Mouse (Mus musculus): ENCODE results near the gene Selenov. TPM values are rescaled to one million over a fixed set of nuclear protein-coding genes. Genes with fewer than 3 reads are reported as not detected.
A peak's percentile ranks its signal among the peaks of the same experiment; 100 is the strongest.

Selenov gene
- polyA plus RNA-seq, 1 experiment from 2014 or later, result not detected

DNA sequence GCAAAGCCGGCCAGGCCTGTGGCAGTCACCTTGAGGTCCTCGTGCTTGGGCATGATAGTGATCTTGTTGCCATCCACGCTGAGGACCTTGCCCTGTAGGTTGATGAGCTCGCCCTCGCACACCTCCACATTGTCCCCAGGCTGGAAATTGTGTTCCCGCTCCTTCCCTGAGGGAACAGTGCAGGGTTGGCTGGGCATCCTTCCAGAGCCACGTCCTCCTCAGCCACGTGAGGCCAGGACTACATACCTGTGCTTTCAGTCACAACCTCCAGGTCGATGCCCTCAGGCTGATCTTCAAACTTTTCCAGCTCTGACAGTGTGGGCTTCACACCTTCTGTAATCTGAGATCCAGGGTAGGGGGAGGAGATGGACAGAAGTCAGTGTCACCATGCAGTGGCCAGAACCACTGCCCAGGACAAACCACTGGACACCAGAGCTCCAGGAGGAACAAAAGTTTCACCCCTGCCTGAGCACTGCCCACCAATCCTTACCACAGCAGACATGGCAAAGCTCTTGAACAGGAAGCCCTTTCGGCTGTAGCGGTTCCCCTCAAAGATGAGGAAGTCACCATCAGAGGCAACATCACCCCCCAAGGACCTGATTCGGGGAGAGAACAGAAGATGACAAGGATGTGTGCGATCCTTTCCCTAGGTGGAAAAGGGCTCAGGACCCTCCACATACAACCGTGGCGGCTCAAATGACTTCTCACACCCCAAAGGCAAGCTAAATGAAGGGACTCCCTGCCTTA is 31.2 kb upstream of the Selenov start:
- H3K36me3 ChIP-seq (ENCODE audit: control insufficient read depth, insufficient read depth), result peaks cover 82% of the 10 kb centered on the region
- H3K4me1 ChIP-seq (ENCODE audit: control insufficient read depth, insufficient read depth, low read length), result no peaks in the 10 kb centered on the region
- no peak overlapping the region for H3K4me3 ChIP-seq (ENCODE audit: low read length)
- H3K9me3 ChIP-seq (replicated peaks; ENCODE audit: control insufficient read depth, low read length), result no peaks in the 10 kb centered on the region
- no peak overlapping the region for H3K9ac ChIP-seq (ENCODE audit: low read length)
- no peak overlapping the region for H3K4me2 ChIP-seq (ENCODE audit: low read depth, low read length)
- ATAC-seq (replicated peaks; ENCODE audit: extremely low read depth, insufficient read depth, low FRiP score), result no peak
- no peaks in the 10 kb centered on the region for H3K27me3 ChIP-seq (ENCODE audit: control insufficient read depth, insufficient read depth, low read length)
- no peak overlapping the region for H3K27ac ChIP-seq (ENCODE audit: low read length)
- 90% methylated on average over 15 of the region's 15 CpGs for WGBS

DNA sequence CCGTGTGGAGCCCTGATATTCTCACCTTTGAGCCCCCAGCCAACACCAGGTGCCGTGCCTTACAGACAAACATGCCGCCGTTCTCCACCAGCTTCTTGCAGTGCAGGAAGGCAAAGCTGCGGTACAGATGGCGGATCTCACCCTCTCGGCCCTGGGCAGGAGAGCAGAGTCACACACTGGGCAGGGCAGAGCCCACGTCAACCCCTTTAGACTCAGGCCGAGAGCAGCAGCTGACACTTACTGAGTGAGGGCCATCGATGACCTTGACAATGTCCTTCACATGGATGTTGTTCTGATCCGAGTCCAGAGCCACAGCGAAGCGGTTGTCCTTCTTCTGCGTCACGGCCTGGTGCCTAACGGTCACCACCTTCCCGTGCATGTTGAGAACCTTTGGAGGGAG is 27.7 kb upstream of the Selenov start:
- no peak overlapping the region for H3K9ac ChIP-seq (ENCODE audit: low read length)
- peaks cover 81% of the 10 kb centered on the region for H3K36me3 ChIP-seq (ENCODE audit: control insufficient read depth, insufficient read depth)
- no peaks in the 10 kb centered on the region for H3K27me3 ChIP-seq (ENCODE audit: control insufficient read depth, insufficient read depth, low read length)
- ATAC-seq (replicated peaks; ENCODE audit: extremely low read depth, insufficient read depth, low FRiP score), result no peak
- no peaks in the 10 kb centered on the region for H3K4me1 ChIP-seq (ENCODE audit: control insufficient read depth, insufficient read depth, low read length)
- no peak overlapping the region for H3K4me2 ChIP-seq (ENCODE audit: low read depth, low read length)
- 86% methylated on average over 17 of the region's 17 CpGs for WGBS
- H3K27ac ChIP-seq (ENCODE audit: low read length), result no peak overlapping the region
- no peaks in the 10 kb centered on the region for H3K9me3 ChIP-seq (replicated peaks; ENCODE audit: control insufficient read depth, low read length)
- no peak overlapping the region for H3K4me3 ChIP-seq (ENCODE audit: low read length)

DNA sequence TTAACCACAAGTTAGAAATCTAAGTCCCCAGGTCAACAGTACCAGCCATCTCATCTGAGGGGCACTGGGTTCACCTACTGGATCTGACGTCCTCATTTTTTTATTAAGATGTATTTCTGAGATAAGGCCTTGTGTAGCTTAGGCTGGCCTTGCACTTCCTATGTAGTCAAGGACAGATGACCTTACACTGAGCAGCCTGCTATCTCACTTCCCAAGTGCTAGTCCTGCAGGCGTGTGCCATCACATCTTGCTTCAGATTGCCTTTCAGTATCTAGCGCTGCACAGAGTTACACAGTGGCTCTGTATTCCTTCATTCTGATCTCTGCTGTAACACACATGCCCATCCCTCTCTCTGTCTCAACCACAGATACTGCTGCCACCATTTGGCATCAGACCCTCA is 27.1 kb upstream of the Selenov start:
- no peaks in the 10 kb centered on the region for H3K9me3 ChIP-seq (replicated peaks; ENCODE audit: control insufficient read depth, low read length)
- no peak for ATAC-seq (replicated peaks; ENCODE audit: extremely low read depth, insufficient read depth, low FRiP score)
- WGBS, result 75% methylated on average over 3 of the region's 3 CpGs
- H3K4me3 ChIP-seq (ENCODE audit: low read length), result no peak overlapping the region
- H3K36me3 ChIP-seq (ENCODE audit: control insufficient read depth, insufficient read depth), result peaks cover 75% of the 10 kb centered on the region
- no peak overlapping the region for H3K27ac ChIP-seq (ENCODE audit: low read length)
- no peak overlapping the region for H3K4me2 ChIP-seq (ENCODE audit: low read depth, low read length)
- H3K4me1 ChIP-seq (ENCODE audit: control insufficient read depth, insufficient read depth, low read length), result no peaks in the 10 kb centered on the region
- H3K27me3 ChIP-seq (ENCODE audit: control insufficient read depth, insufficient read depth, low read length), result no peaks in the 10 kb centered on the region
- H3K9ac ChIP-seq (ENCODE audit: low read length), result no peak overlapping the region

DNA sequence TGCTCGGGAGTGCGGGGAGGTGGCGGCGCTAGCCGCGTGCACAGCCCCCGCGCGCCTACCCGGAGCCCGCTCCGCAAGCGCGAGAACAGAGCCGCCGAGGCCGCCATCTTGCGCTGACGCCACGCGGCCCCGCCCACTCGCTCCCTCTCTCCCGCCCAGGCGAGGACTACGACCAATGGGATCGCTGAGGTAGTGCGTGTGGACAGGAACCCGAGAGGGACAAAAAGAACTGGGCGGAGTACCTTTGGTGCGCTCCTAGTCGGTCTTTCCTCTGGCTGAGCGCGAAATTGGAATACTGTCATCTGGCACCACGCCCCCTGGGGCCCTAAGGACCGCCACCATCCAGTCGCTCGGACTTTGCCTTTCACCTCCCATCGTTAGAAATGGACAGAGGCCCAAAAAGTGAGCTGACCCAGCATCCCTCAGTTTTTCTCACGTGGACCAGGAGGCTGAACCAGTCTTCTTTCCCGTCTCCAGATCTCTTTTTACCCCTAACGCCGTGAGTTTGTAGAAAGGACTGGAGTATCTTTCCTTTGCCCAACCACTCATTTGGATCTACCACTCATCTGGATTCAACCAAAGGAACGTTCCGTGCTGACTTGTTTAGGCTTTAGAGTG is 21.0 kb upstream of the Selenov start, which contains the start of gene Timm50:
Timm50 (minus strand) TSS at position 147 of the 618 bp plus-strand sequence.
- peak; percentile 99 for ATAC-seq (replicated peaks; ENCODE audit: extremely low read depth, insufficient read depth, low FRiP score)
- H3K27me3 ChIP-seq (ENCODE audit: control insufficient read depth, insufficient read depth, low read length), result no peaks in the 10 kb centered on the region
- peaks cover 42% of the 10 kb centered on the region for H3K36me3 ChIP-seq (ENCODE audit: control insufficient read depth, insufficient read depth)
- under 1% methylated on average over 45 of the region's 45 CpGs for WGBS
- H3K4me2 ChIP-seq (ENCODE audit: low read depth, low read length), result peak within 1 kb of the TSS; percentile 96
- no peaks in the 10 kb centered on the region for H3K9me3 ChIP-seq (replicated peaks; ENCODE audit: control insufficient read depth, low read length)
- H3K27ac ChIP-seq (ENCODE audit: low read length), result peak within 1 kb of the TSS; percentile 74
- H3K4me3 ChIP-seq (ENCODE audit: low read length), result peak within 1 kb of the TSS; percentile 99
- H3K4me1 ChIP-seq (ENCODE audit: control insufficient read depth, insufficient read depth, low read length), result peaks cover 13% of the 10 kb centered on the region
- peak within 1 kb of the TSS; percentile 96 for H3K9ac ChIP-seq (ENCODE audit: low read length)

DNA sequence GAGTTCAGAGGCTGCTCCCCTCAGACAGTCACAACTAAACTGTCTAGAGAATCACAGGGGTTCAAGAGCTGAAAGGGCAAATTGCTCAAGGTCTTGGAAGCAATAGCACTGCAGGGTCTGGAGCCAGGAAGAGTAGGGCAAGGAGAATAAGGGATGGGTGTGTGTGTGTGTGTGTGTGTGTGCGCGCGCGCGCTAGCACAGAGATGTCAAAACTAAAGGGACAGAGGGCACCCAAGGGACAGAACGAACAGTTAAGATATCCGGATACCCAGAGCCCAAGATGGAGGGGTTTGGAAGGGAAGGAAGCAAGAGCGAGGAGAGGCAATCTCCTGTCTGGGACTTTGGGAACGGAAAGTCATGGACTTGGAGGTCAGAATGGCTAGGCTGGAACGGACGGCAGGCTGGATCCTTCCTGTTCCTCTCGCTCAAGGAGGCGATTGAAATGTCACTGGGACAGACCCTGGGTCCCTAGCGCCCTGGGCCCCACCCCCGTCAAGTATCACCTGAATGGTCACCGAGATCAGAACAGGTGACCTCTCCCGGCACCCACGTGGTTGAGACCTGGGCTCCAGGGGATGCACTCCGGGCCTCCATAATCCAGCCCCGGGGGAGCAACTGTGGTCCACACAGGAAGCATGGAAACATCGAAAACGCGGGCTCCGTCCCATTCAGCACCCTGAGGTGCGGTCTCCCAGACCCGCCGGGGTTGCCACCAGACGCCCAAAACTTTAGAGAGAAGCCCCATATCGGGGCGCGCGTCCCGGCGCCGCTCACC is 20.4 kb upstream of the Selenov start:
- Histone ChIP-seq H3K27ac (ENCODE audit: low read length) (peak overlapping the region; percentile 74), H3K9me3 (replicated peaks; ENCODE audit: control insufficient read depth, low read length) (no peaks in the 10 kb centered on the region), H3K4me3 (ENCODE audit: low read length) (peak overlapping the region; percentile 99), H3K9ac (ENCODE audit: low read length) (peak overlapping the region; percentile 96), H3K27me3 (ENCODE audit: control insufficient read depth, insufficient read depth, low read length) (no peaks in the 10 kb centered on the region), H3K4me2 (ENCODE audit: low read depth, low read length) (peak overlapping the region; percentile 96), H3K36me3 (ENCODE audit: control insufficient read depth, insufficient read depth) (peaks cover 41% of the 10 kb centered on the region), H3K4me1 (ENCODE audit: control insufficient read depth, insufficient read depth, low read length) (peaks cover 13% of the 10 kb centered on the region)
- WGBS, result 4% methylated on average over 35 of the region's 35 CpGs
- peak; percentile 38 for ATAC-seq (replicated peaks; ENCODE audit: extremely low read depth, insufficient read depth, low FRiP score)

DNA sequence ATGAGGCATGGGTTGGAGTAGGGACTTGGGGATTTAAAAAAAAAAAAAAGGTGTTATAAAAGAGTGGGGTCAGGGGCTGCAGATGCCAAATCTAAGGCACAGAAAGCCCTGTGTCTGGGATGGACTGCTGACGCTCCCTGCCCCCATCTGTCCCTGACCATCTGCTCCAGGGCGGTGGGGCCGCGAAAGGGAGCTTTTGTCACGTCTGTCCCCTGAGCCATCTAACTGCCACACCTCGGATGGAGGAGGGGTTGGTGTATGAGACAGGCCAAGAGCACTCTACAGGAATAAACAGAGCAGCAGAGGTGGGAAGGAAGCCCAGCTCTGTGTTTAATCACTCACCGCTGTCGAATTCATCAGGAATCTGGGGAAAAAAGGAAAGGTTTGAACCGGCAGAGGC is 18.8 kb upstream of the Selenov start:
- peaks cover 13% of the 10 kb centered on the region for H3K4me1 ChIP-seq (ENCODE audit: control insufficient read depth, insufficient read depth, low read length)
- WGBS, result 61% methylated on average over 9 of the region's 9 CpGs
- no peak for ATAC-seq (replicated peaks; ENCODE audit: extremely low read depth, insufficient read depth, low FRiP score)
- no peak overlapping the region for H3K4me3 ChIP-seq (ENCODE audit: low read length)
- no peaks in the 10 kb centered on the region for H3K9me3 ChIP-seq (replicated peaks; ENCODE audit: control insufficient read depth, low read length)
- no peak overlapping the region for H3K9ac ChIP-seq (ENCODE audit: low read length)
- no peak overlapping the region for H3K4me2 ChIP-seq (ENCODE audit: low read depth, low read length)
- peaks cover 37% of the 10 kb centered on the region for H3K36me3 ChIP-seq (ENCODE audit: control insufficient read depth, insufficient read depth)
- no peak overlapping the region for H3K27ac ChIP-seq (ENCODE audit: low read length)
- no peaks in the 10 kb centered on the region for H3K27me3 ChIP-seq (ENCODE audit: control insufficient read depth, insufficient read depth, low read length)

- ATAC-seq (replicated peaks; ENCODE audit: extremely low read depth, insufficient read depth, low FRiP score), result no peak
- peaks cover 17% of the 10 kb centered on the region for H3K27me3 ChIP-seq (ENCODE audit: control insufficient read depth, insufficient read depth, low read length)
- no peak overlapping the region for H3K4me3 ChIP-seq (ENCODE audit: low read length)
- H3K9me3 ChIP-seq (replicated peaks; ENCODE audit: control insufficient read depth, low read length), result no peaks in the 10 kb centered on the region
- 88% methylated on average over 8 of the region's 8 CpGs for WGBS
- H3K4me2 ChIP-seq (ENCODE audit: low read depth, low read length), result no peak overlapping the region
- H3K9ac ChIP-seq (ENCODE audit: low read length), result no peak overlapping the region
- H3K27ac ChIP-seq (ENCODE audit: low read length), result no peak overlapping the region
- peaks cover 13% of the 10 kb centered on the region for H3K4me1 ChIP-seq (ENCODE audit: control insufficient read depth, insufficient read depth, low read length)
- H3K36me3 ChIP-seq (ENCODE audit: control insufficient read depth, insufficient read depth), result peaks cover 34% of the 10 kb centered on the region
Measured at GRCm38 (mm10) chr7:28306216-28306615, 15.2 kb upstream of the Selenov start.

- no peak for ATAC-seq (replicated peaks; ENCODE audit: extremely low read depth, insufficient read depth, low FRiP score)
- Histone ChIP-seq H3K27ac (ENCODE audit: low read length) (no peak overlapping the region), H3K4me2 (ENCODE audit: low read depth, low read length) (no peak overlapping the region), H3K36me3 (ENCODE audit: control insufficient read depth, insufficient read depth) (peaks cover 34% of the 10 kb centered on the region), H3K4me1 (ENCODE audit: control insufficient read depth, insufficient read depth, low read length) (peaks cover 8% of the 10 kb centered on the region; the same call in 1 of the 2 replicates), H3K9me3 (replicated peaks; ENCODE audit: control insufficient read depth, low read length) (no peaks in the 10 kb centered on the region), H3K4me3 (ENCODE audit: low read length) (no peak overlapping the region), H3K9ac (ENCODE audit: low read length) (no peak overlapping the region), H3K27me3 (ENCODE audit: control insufficient read depth, insufficient read depth, low read length) (peaks cover 23% of the 10 kb centered on the region)
- WGBS, result 82% methylated on average over 10 of the region's 10 CpGs
Measured at GRCm38 (mm10) chr7:28305641-28306040, 14.7 kb upstream of the Selenov start.

Data from heart, embryonic 16.5 days (tissue).